8 mouse cellular contexts compared by ENCODE assay signal in the genomic region with DNA sequence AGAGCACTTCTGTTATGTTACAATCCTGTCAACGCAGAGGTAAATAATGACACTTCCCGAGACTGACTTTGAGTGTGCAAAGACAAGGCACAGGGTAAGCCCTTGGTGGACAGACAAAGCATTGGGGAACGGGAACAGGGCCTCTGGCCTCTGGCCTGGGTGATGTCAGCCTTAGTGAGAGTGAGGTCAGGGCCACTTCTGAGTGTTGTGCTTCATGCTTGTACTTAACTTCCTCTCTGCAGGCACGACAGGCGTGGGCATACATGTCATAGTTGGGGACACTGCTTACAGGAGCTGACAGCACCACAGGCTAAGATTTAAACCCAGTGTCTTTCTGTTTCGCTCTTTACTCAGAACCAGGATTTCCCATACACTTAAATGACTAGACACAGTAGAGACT. TPM values are rescaled to one million over a fixed set of nuclear protein-coding genes. Genes with fewer than 3 reads are reported as not detected.
DNase-seq lines count a peak whose midpoint lies in the region; ATAC-seq and TF ChIP-seq lines count a peak whose summit lies in the region.

No protein-coding gene starts in this region.

- no peak overlapping the region for H3K9ac ChIP-seq in lung, postnatal 0 days (replicated peaks; ENCODE audit: low read depth)

- peak overlapping the region; percentile 8 for H3K4me2 ChIP-seq in lung, postnatal 0 days (replicated peaks; ENCODE audit: low read depth, low read length)

- no peak for TF ChIP-seq CTCF in cerebellum, adult 2 months (IDR thresholded peaks at IDR 0.05; ENCODE audit: borderline replicate concordance, insufficient read depth, low read depth, low read length)
- TF ChIP-seq CTCF in bone marrow macrophage, adult 2 months (IDR thresholded peaks at IDR 0.05; ENCODE audit: low read depth, low read length): no peak
- no peak for TF ChIP-seq CTCF in lung, postnatal 0 days (IDR thresholded peaks at IDR 0.05)

- DNase-seq in cerebellum, adult 2 months: no peak
- no peak for DNase-seq in cerebellum, postnatal 36 days
- peak; percentile 57 to 58 for DNase-seq in heart, postnatal 10 days
- peak; percentile 85 for DNase-seq in lung, postnatal 0 days (ENCODE audit: low spot score)
- peak; percentile 84 for DNase-seq in splenic B cell, adult 2 months (ENCODE audit: low read depth, low spot score)
- DNase-seq in right cerebral cortex, postnatal 10 days (ENCODE audit: low spot score in 2 of 2): no peak
- no peak for DNase-seq in embryo, embryonic 11 days

- H3K27me3 ChIP-seq in cerebellum, adult 2 months (ENCODE audit: control insufficient read depth, insufficient read depth, low read length): no peaks in the 10 kb centered on the region
- H3K27me3 ChIP-seq in lung, postnatal 0 days (replicated peaks; ENCODE audit: insufficient read depth, low read length): no peaks in the 10 kb centered on the region
- H3K27me3 ChIP-seq in splenic B cell, adult 2 months (ENCODE audit: control insufficient read depth, insufficient read depth, low read length, poor library complexity, severe bottlenecking): no peaks in the 10 kb centered on the region

- TF ChIP-seq POLR2A in cerebellum, adult 2 months (IDR thresholded peaks at IDR 0.05; ENCODE audit: borderline replicate concordance, insufficient read depth, low read length): no peak
- no peak for TF ChIP-seq POLR2A in bone marrow macrophage, adult 2 months (IDR thresholded peaks at IDR 0.05; ENCODE audit: borderline replicate concordance, low read depth, low read length)

- intact Hi-C loops in heart, postnatal 10 days (cut with DNase I): no loop called here

- ATAC-seq in lung, postnatal 0 days: peak; percentile 60

- 10% methylated on average over 6 of the region's 6 CpGs for WGBS in cerebellum, adult 2 months
- 14% methylated on average over 6 of the region's 6 CpGs for WGBS in lung, postnatal 0 days

- H3K36me3 ChIP-seq in lung, postnatal 0 days (ENCODE audit: insufficient read depth, low read length): peaks cover 7% of the 10 kb centered on the region; the same call in 1 of the 2 replicates
- H3K36me3 ChIP-seq in splenic B cell, adult 2 months (ENCODE audit: control insufficient read depth, insufficient read depth, low read length, poor library complexity, severe bottlenecking): peaks cover 3% of the 10 kb centered on the region; the same call in 1 of the 2 replicates

- peak overlapping the region; percentile 31 for H3K27ac ChIP-seq in cerebellum, adult 2 months (ENCODE audit: insufficient read depth, low read length)
- peak overlapping the region; percentile 65 for H3K27ac ChIP-seq in bone marrow macrophage, adult 2 months (ENCODE audit: insufficient read depth, low read depth, low read length)
- H3K27ac ChIP-seq in lung, postnatal 0 days (ENCODE audit: low read length): peak overlapping the region; percentile 92

- H3K4me1 ChIP-seq in cerebellum, adult 2 months (ENCODE audit: control insufficient read depth, insufficient read depth, low read length): peaks cover 52% of the 10 kb centered on the region
- peaks cover 59% of the 10 kb centered on the region for H3K4me1 ChIP-seq in bone marrow macrophage, adult 2 months (ENCODE audit: control insufficient read depth, insufficient read depth, low read length)
- H3K4me1 ChIP-seq in lung, postnatal 0 days (ENCODE audit: insufficient read depth, low read depth, low read length): peaks cover 65% of the 10 kb centered on the region

- TF ChIP-seq EP300 in lung, postnatal 0 days (IDR thresholded peaks at IDR 0.05): no peak

- no peaks in the 10 kb centered on the region for H3K9me3 ChIP-seq in lung, postnatal 0 days (ENCODE audit: low read length)

- peak overlapping the region; percentile 20 for H3K4me3 ChIP-seq in cerebellum, adult 2 months (replicated peaks; ENCODE audit: insufficient read depth, low read depth, low read length)
- no peak overlapping the region for H3K4me3 ChIP-seq in bone marrow macrophage, adult 2 months (ENCODE audit: insufficient read depth, low read length)
- no peak overlapping the region for H3K4me3 ChIP-seq in lung, postnatal 0 days (ENCODE audit: low read depth, low read length)

RNA-seq across cellular contexts. Expression of a gene that starts 21.7 kb away (rescaled TPM):
- polyA plus RNA-seq in cerebellum, adult 2 months (2012; rRNA removed): 1.9 and 2.4 TPM in 2 replicates
- polyA plus RNA-seq in bone marrow macrophage, adult 2 months (2012; ENCODE audit: insufficient read depth, insufficient read length, missing spikeins): 0.16 TPM in 1 of 2 replicates, not detected in the other
- under 1 TPM; 0.12 to 0.29 TPM for total RNA-seq in heart, postnatal 10 days (2021)
- 0.04 and 0.08 TPM in 2 replicates for polyA plus RNA-seq in lung, postnatal 0 days (2015; fragmentation: Nextera tagmentation; extraction: Ambion mirVana)

Comparison
In these comparisons a context has a peak if more than half of its experiments do, and no peak if none do; other contexts are left out.
1. DNase-seq: peak in heart, postnatal 10 days (2 of 2), lung, postnatal 0 days (single experiment) and splenic B cell, adult 2 months (single experiment); none in cerebellum, adult 2 months (0 of 2), cerebellum, postnatal 36 days (0 of 2), right cerebral cortex, postnatal 10 days (0 of 2) and embryo, embryonic 11 days (single experiment).
2. H3K27ac ChIP-seq: peak in every context shown above with its lines; median percentile 92 in lung, postnatal 0 days; 65 in bone marrow macrophage, adult 2 months; 31 in cerebellum, adult 2 months.